Mouse (Mus musculus): ENCODE data around the gene Sema4g.

DNA sequence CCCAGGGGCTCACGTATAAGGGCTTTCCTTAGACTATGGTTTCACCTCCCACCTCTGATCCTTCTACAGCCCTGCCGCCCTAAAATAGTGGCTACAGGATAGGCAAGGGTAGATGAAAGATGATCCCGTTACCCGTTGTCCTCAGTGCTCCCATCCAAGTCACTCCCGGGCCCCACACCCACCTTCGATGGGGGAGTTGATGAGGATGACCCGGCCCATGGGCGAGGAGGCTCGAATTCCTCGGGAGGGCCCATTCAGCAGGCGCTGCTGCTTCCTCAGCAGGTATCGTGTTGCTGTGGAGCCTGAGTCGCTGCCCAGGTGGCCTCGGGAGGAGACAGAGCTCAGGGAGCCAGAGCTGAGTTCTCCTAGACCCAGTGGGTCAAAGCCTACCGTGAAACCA lies 56.3 kb downstream of the Sema4g start:
- TF ChIP-seq TAL1 (IDR thresholded peaks at IDR 0.05; ENCODE audit: low read length) = no peak
- no peak for TF ChIP-seq MYC (IDR thresholded peaks at IDR 0.05; ENCODE audit: low read depth, low read length)
- TF ChIP-seq SIN3A (IDR thresholded peaks at IDR 0.05; ENCODE audit: low read length) = no peak
- no peak for TF ChIP-seq CTCF (IDR thresholded peaks at IDR 0.05 in 2 of 3, conservative IDR thresholded peaks at IDR 0.05 in 1 of 3; ENCODE audit: control insufficient read depth in 1 of 3, insufficient read depth in 1 of 3, low read depth in 2 of 3, low read length in 3 of 3, poor library complexity in 1 of 3, severe bottlenecking in 1 of 3)
- no peak for TF ChIP-seq E2F4 (IDR thresholded peaks at IDR 0.05; ENCODE audit: borderline replicate concordance, low read depth, low read length)
- no peak for TF ChIP-seq POLR2AphosphoS5 (IDR thresholded peaks at IDR 0.05; ENCODE audit: borderline replicate concordance, low read depth, low read length)
